Mouse (Mus musculus) ES-Bruce4 (cell line): ENCODE data around the gene Anks1.

Experiments
- CTCF ChIP-seq: IDR thresholded peaks from one replicate; pipeline ENCODE4 v1.8.1; 2011; ENCODE audit warnings: low read depth, low read length
- POLR2A ChIP-seq: IDR thresholded peaks from one replicate; pipeline ENCODE4 v1.8.1; 2011; ENCODE audit warnings: low read length; ENCODE audit not compliant: insufficient read depth

- TF ChIP-seq POLR2A, result no peak
- no peak for TF ChIP-seq CTCF
Observed at GRCm38 (mm10) chr17:28029308-28029707, 120.2 kb downstream of the Anks1 start.
